Mouse (Mus musculus) testis, adult 2 months (tissue): ENCODE measurements around the gene Eif2b4.

Experiments used
- CTCF ChIP-seq: fragments of 200-500 bp; IDR thresholded peaks from 2 replicates; pipeline ENCODE4 v1.5.1; 2012; ENCODE audit warnings: low read depth, mild to moderate bottlenecking, inconsistent platforms, low read length, moderate library complexity; ENCODE audit not compliant: control insufficient read depth, insufficient read depth, insufficient replicate concordance
- POLR2A ChIP-seq: fragments of 200-500 bp; IDR thresholded peaks from 2 replicates; pipeline ENCODE4 v1.6.1; 2012; ENCODE audit warnings: low read depth, mild to moderate bottlenecking, inconsistent platforms, low read length, moderate library complexity; ENCODE audit not compliant: control insufficient read depth

GRCm38 (mm10) chr5:31202933-31203332 lies 9.7 kb upstream of the Eif2b4 start:
- TF ChIP-seq CTCF, result no peak
- no peak for TF ChIP-seq POLR2A
